In genomic region chr1:42685321-42685960, GRCm38 (mm10) we compare ENCODE assay signal across 10 mouse cellular contexts. TPM values are rescaled to one million over a fixed set of nuclear protein-coding genes. Genes with fewer than 3 reads are reported as not detected.
DNase-seq lines count a peak whose midpoint lies in the region; ATAC-seq and TF ChIP-seq lines count a peak whose summit lies in the region.
"Had no signal": no experiment of that assay in that cellular context is flagged by ENCODE, and none has a peak within 500 bp of the region (broad histone marks: within the 10 kb centered on the region; RNA-seq: fewer than 3 reads in every experiment).

No protein-coding gene starts in this region.

- intact Hi-C loops in heart, postnatal 10 days (cut with DNase I): no loop called here

- peak; percentile 63 for DNase-seq in brain, embryonic 14.5 days (ENCODE audit: low read depth)
- peak; percentile 34 for DNase-seq in embryo, embryonic 11 days
- peak; percentile 32 for DNase-seq in hindbrain, embryonic 10.5 days (ENCODE audit: low spot score)
- DNase-seq in midbrain, embryonic 10.5 days (ENCODE audit: low spot score): peak; percentile 38
- DNase-seq in cerebellum, adult 11-12 months: no peak
- no peak for DNase-seq in heart, postnatal 10 days
- no peak for DNase-seq in cerebellum, adult 11 months
- DNase-seq: lung, postnatal 36 days had no signal

- 2% methylated on average over 11 of the region's 11 CpGs for WGBS in hindbrain, embryonic 10.5 days
- WGBS in midbrain, embryonic 10.5 days: 3% methylated on average over 11 of the region's 11 CpGs

- peaks cover 72% of the 10 kb centered on the region for H3K4me1 ChIP-seq in hindbrain, embryonic 10.5 days (replicated peaks)
- peaks cover 82% of the 10 kb centered on the region for H3K4me1 ChIP-seq in midbrain, embryonic 10.5 days

- peaks cover 62% of the 10 kb centered on the region for H3K27me3 ChIP-seq in hindbrain, embryonic 10.5 days (ENCODE audit: insufficient read depth, poor library complexity, severe bottlenecking)
- peaks cover 64% of the 10 kb centered on the region for H3K27me3 ChIP-seq in midbrain, embryonic 10.5 days (ENCODE audit: low read depth, poor library complexity, severe bottlenecking)

- no peak for TF ChIP-seq CTCF in brain, embryonic 14.5 days (IDR thresholded peaks at IDR 0.05; ENCODE audit: borderline replicate concordance, extremely low read depth, insufficient read depth, insufficient read length)

- H3K4me3 ChIP-seq in hindbrain, embryonic 10.5 days: peak overlapping the region; percentile 84
- peak overlapping the region; percentile 99 for H3K4me3 ChIP-seq in midbrain, embryonic 10.5 days

- no peak for TF ChIP-seq POLR2A in brain, embryonic 14.5 days (IDR thresholded peaks at IDR 0.05; ENCODE audit: borderline replicate concordance, extremely low read depth, insufficient read depth, insufficient read length, poor library complexity, severe bottlenecking)

- no peaks in the 10 kb centered on the region; the same call in 1 of the 2 replicates for H3K36me3 ChIP-seq in hindbrain, embryonic 10.5 days
- H3K36me3 ChIP-seq in midbrain, embryonic 10.5 days: peaks cover 3% of the 10 kb centered on the region; the same call in 1 of the 2 replicates

- H3K27ac ChIP-seq in hindbrain, embryonic 10.5 days: peak overlapping the region; percentile 97
- peak overlapping the region; percentile 99 for H3K27ac ChIP-seq in midbrain, embryonic 10.5 days (replicated peaks)

- H3K9me3 ChIP-seq in hindbrain, embryonic 10.5 days: no peaks in the 10 kb centered on the region
- H3K9me3 ChIP-seq in midbrain, embryonic 10.5 days (replicated peaks): no peaks in the 10 kb centered on the region

- ATAC-seq in megakaryocyte progenitor cell, adult 5-6 weeks (replicated peaks; ENCODE audit: poor library complexity): no peak

RNA-seq across cellular contexts. Expression of gene Pou3f3, which starts 10.1 kb away (rescaled TPM):
- polyA plus RNA-seq in brain, embryonic 14.5 days (2012; rRNA removed): 58.3 and 64.7 TPM in 2 replicates
- polyA plus RNA-seq in hindbrain, embryonic 10.5 days (2016; fragmentation: Nextera tagmentation; extraction: Ambion mirVana): 16.8 and 17.8 TPM in 2 replicates
- polyA plus RNA-seq in midbrain, embryonic 10.5 days (2016; fragmentation: Nextera tagmentation; extraction: Ambion mirVana): 18.2 and 22.2 TPM in 2 replicates
- not detected in 2 replicates for total RNA-seq in megakaryocyte progenitor cell, adult 5-6 weeks (2015)
- not detected in 2 replicates for total RNA-seq in megakaryocyte progenitor cell, adult 5-6 weeks (2017)
- total RNA-seq in heart, postnatal 10 days (2021): not detected
- polyA plus RNA-seq: heart, postnatal 0 days had no signal

Comparison
In these comparisons a context has a peak if more than half of its experiments do, and no peak if none do; other contexts are left out.
1. DNase-seq: peak in brain, embryonic 14.5 days (single experiment), embryo, embryonic 11 days (single experiment), hindbrain, embryonic 10.5 days (single experiment) and midbrain, embryonic 10.5 days (single experiment); none in cerebellum, adult 11-12 months (single experiment), heart, postnatal 10 days (0 of 2) and cerebellum, adult 11 months (single experiment).